Mouse (Mus musculus) stomach, postnatal 0 days (tissue): ENCODE measurements around the gene Pgpep1. TPM values are rescaled to one million over a fixed set of nuclear protein-coding genes. Genes with fewer than 3 reads are reported as not detected.

Source experiments
- ATAC-seq: fragments of 200-750 bp; cut with Nextera tagmentation; 2 replicates; pipeline ENCODE4 v1.8.0; 2017; ENCODE audit not compliant: low FRiP score, low TSS enrichment
- DNase-seq: peaks from one replicate; pipeline ENCODE4 v3.0.0-alpha.2; 2016; ENCODE audit warnings: low spot score
- H3K27ac ChIP-seq: fragments of 300-500 bp; sonication (generic); replicated peaks from 2 replicates; pipeline ENCODE4 v1.5.1; 2014; ENCODE audit warnings: mild to moderate bottlenecking, control low read depth
- H3K27me3 ChIP-seq: fragments of 300-500 bp; sonication (generic); 2 replicates; pipeline ENCODE4 v1.6.1; 2014; ENCODE audit warnings: low read length; ENCODE audit not compliant: control insufficient read depth, insufficient read depth
- H3K36me3 ChIP-seq: fragments of 300-500 bp; sonication (generic); 2 replicates; pipeline ENCODE4 v1.6.1; 2014; ENCODE audit warnings: low read length, mixed read lengths; ENCODE audit not compliant: control insufficient read depth, insufficient read depth
- H3K4me1 ChIP-seq: fragments of 300-500 bp; sonication (generic); replicated peaks from 2 replicates; pipeline ENCODE4 v1.6.1; 2014; ENCODE audit warnings: antibody characterized with exemption; ENCODE audit not compliant: control insufficient read depth, insufficient read depth
- H3K4me2 ChIP-seq: fragments of 300-500 bp; sonication (generic); replicated peaks from 2 replicates; pipeline ENCODE4 v1.6.1; 2014; ENCODE audit warnings: low read depth, mild to moderate bottlenecking, control low read depth, moderate library complexity
- H3K4me3 ChIP-seq: fragments of 300-500 bp; sonication (generic); 2 replicates; pipeline ENCODE4 v1.5.1; 2014; ENCODE audit warnings: low read depth, low read length, control low read depth
- H3K9ac ChIP-seq: fragments of 300-500 bp; sonication (generic); 2 replicates; pipeline ENCODE4 v1.6.1; 2014; ENCODE audit warnings: mild to moderate bottlenecking, low read length, control low read depth, mixed read lengths
- H3K9me3 ChIP-seq: fragments of 300-500 bp; sonication (generic); 2 replicates; pipeline ENCODE4 v1.6.1; 2016; ENCODE audit warnings: low read length; ENCODE audit not compliant: control insufficient read depth
- CTCF ChIP-seq: IDR thresholded peaks from 2 replicates; pipeline ENCODE4 v1.5.1; 2016; ENCODE audit warnings: antibody characterized with exemption, low read depth, mild to moderate bottlenecking, moderate library complexity
- EP300 ChIP-seq: optimal IDR thresholded peaks from 2 replicates; pipeline ENCODE3; 2016; ENCODE audit warnings: antibody characterized with exemption
- WGBS: fragments of 180-500 bp; shearing (Covaris S2); extraction: QIAGEN DNeasy Blood & Tissue Kit; methylation state at CpG from one replicate; pipeline ENCODE4 v1.1.7; 2014; 5-methylcytosine and 5-hydroxymethylcytosine counted together
- polyA plus RNA-seq: library from polyadenylated mRNA; unstranded; fragments of >200 nt; fragmentation: Nextera tagmentation; extraction: Ambion mirVana; gene quantifications from 2 replicates; pipeline ENCODE4 v1.2.1, GENCODE M21; 2015

Pgpep1 gene
- polyA plus RNA-seq, 1 experiment from 2014 or later, result 23.3 TPM

DNA sequence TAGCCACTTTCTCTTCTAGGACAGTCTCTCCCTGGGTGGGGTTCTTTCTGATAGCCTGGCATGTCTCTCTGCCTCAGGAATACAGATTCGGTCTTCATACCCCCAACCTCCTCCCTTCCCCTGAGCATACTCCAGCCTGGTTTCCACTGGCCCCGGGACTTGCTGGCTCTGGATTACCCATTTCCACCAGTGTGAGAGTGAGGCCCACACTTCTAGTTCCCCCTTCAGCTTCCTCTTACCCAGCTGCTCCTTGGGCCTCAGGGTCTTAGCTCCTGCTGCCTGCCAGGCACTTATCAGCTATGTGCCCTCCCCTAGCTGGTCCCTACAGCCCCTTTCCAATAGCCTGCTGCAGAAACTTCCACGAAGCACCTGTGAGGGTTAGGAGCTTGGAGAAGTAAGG is 44.3 kb downstream of the Pgpep1 start, which contains the start of gene Lrrc25:
Gene Lrrc25 (plus strand): TSS at position 262 of the 400 bp plus-strand sequence.
- DNase-seq (no peak), ATAC-seq (no peak)
- H3K27ac ChIP-seq, result no peak within 1 kb of the TSS

DNA sequence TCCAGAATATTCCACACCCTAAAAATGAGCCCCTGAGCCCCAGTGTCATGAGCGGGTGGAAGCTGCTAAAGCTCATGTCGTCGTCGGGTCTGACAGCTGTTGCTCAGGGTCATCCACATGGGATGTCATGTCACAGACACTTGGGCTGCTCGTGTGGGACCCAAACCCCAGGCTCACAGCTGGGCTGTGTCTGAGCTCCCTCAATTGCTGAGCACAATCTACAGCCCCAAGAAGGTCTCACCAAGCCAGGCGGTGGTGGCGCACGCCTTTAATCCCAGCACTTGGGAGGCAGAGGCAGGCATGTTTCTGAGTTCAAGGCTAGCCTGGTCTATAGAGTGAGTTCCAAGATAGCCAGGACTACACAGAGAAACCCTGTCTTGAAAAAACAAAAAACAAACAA is 44.9 kb downstream of the Pgpep1 start:
- H3K4me2 ChIP-seq, result no peak overlapping the region
- no peak for ATAC-seq
- WGBS, result 77% methylated on average over 8 of the region's 8 CpGs

More for the DNA sequence above, 44.3 kb downstream of the Pgpep1 start, which contains the start of gene Lrrc25:
- Histone ChIP-seq H3K4me2 (no peak within 1 kb of the TSS), H3K27me3 (no peaks in the 10 kb centered on the region), H3K9ac (no peak within 1 kb of the TSS), H3K36me3 (no peaks in the 10 kb centered on the region), H3K4me3 (no peak within 1 kb of the TSS), H3K9me3 (no peaks in the 10 kb centered on the region), H3K4me1 (no peaks in the 10 kb centered on the region)
- TF ChIP-seq EP300 (no peak), CTCF (no peak)
- WGBS, result 74% methylated on average over 3 of the region's 3 CpGs

DNA sequence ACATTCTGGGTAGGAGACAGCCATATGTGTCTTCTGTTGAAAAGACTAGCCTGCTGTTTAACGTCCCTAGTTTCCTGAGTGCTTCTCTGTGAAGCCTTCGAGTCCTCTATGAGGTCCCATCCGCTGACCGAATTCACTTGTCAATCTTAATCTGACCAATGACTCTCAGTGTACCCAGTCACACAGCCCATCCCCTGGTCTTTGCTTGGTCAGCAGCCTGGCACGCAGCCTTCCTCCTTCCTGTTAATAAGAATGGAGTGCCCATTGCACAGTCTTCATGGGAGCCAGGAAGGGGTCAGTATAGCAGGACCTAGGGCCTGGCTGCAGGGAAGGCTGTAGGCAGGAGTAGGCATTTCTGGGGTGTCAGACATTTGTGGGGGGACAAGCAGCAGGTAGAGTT is 45.7 kb downstream of the Pgpep1 start:
- no peak overlapping the region for H3K9ac ChIP-seq

More for the DNA sequence above, 44.9 kb downstream of the Pgpep1 start:
- Histone ChIP-seq H3K27me3 (no peaks in the 10 kb centered on the region), H3K4me1 (0 out of 2 replicates have a peak, but pooled peaks cover 3% of the 10 kb centered on the region), H3K4me3 (no peak overlapping the region), H3K27ac (no peak overlapping the region), H3K9ac (no peak overlapping the region), H3K9me3 (no peaks in the 10 kb centered on the region), H3K36me3 (no peaks in the 10 kb centered on the region)
- DNase-seq, result no peak
- TF ChIP-seq EP300 (no peak), CTCF (no peak)

DNA sequence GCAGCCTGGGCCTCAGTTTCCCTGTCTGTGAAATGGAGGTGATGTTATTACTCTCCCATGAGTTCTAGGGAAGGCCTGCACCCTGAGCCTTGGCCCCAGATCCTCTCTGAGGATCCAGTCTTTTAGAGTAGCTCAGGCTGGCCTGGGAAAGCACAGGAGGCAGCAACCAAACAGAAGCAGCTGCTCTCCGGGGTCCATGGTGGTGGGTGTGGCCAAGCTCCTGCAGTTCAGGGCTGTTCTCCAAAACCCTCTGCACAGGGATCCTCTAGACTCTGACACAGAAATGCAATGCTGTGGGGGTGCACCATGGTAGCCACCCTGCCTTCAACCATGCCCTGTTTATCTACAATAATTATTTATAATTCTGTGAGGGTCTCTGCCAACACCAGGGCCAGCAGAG is 46.4 kb downstream of the Pgpep1 start:
- H3K27ac ChIP-seq, result no peak overlapping the region
- H3K4me3 ChIP-seq, result no peak overlapping the region
- no peaks in the 10 kb centered on the region for H3K9me3 ChIP-seq
- ATAC-seq (no peak), DNase-seq (no peak)
- TF ChIP-seq EP300 (no peak), CTCF (no peak)
- H3K27me3 ChIP-seq, result no peaks in the 10 kb centered on the region
- peaks cover 3% of the 10 kb centered on the region; the same call in 1 of the 2 replicates for H3K4me1 ChIP-seq
- H3K9ac ChIP-seq, result no peak overlapping the region
- 8% methylated on average over 1 of the region's 1 CpGs for WGBS
- no peak overlapping the region for H3K4me2 ChIP-seq
- no peaks in the 10 kb centered on the region for H3K36me3 ChIP-seq

More for the DNA sequence above, 45.7 kb downstream of the Pgpep1 start:
- TF ChIP-seq CTCF (no peak), EP300 (no peak)
- ATAC-seq (no peak), DNase-seq (no peak)
- no peaks in the 10 kb centered on the region for H3K27me3 ChIP-seq
- H3K36me3 ChIP-seq, result no peaks in the 10 kb centered on the region
- H3K27ac ChIP-seq, result 0 out of 2 replicates have a peak overlapping the region, but pooled peaks have one; percentile 35
- no peak overlapping the region for H3K4me3 ChIP-seq
- H3K9me3 ChIP-seq, result no peaks in the 10 kb centered on the region
- WGBS, result 53% methylated on average over 5 of the region's 5 CpGs
- no peak overlapping the region for H3K4me2 ChIP-seq
- 0 out of 2 replicates have a peak, but pooled peaks cover 3% of the 10 kb centered on the region for H3K4me1 ChIP-seq

DNA sequence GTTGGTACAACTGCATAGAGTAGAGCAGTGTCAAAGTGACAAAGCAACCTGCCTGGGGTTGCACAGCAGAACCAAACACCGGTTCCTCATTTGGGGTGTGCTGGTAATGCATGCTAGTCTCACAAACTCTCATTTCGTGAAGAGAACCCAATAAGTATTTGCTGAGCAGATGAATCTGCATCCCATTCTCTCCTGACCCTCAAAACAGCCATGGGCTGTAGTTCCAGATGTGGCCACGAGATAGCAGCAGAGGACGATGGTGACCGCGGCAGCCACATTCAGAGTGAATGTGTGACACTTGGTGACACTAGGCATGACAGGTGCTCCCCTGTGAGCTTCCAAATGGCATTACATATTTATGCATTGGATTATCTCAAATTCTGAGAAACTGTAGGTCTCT is 48.3 kb downstream of the Pgpep1 start:
- ATAC-seq, result no peak
- H3K9me3 ChIP-seq, result no peaks in the 10 kb centered on the region
- TF ChIP-seq CTCF, result peak; percentile 97
- no peak for TF ChIP-seq EP300
- H3K27me3 ChIP-seq, result no peaks in the 10 kb centered on the region
- peak overlapping the region; percentile 94 for H3K4me2 ChIP-seq
- WGBS, result 3% methylated on average over 6 of the region's 6 CpGs
- no peaks in the 10 kb centered on the region for H3K36me3 ChIP-seq
- H3K9ac ChIP-seq, result no peak overlapping the region
- H3K4me1 ChIP-seq, result peaks cover 3% of the 10 kb centered on the region
- peak overlapping the region; percentile 81 for H3K27ac ChIP-seq
- H3K4me3 ChIP-seq, result peak overlapping the region; percentile 75
- peak; percentile 86 for DNase-seq

DNA sequence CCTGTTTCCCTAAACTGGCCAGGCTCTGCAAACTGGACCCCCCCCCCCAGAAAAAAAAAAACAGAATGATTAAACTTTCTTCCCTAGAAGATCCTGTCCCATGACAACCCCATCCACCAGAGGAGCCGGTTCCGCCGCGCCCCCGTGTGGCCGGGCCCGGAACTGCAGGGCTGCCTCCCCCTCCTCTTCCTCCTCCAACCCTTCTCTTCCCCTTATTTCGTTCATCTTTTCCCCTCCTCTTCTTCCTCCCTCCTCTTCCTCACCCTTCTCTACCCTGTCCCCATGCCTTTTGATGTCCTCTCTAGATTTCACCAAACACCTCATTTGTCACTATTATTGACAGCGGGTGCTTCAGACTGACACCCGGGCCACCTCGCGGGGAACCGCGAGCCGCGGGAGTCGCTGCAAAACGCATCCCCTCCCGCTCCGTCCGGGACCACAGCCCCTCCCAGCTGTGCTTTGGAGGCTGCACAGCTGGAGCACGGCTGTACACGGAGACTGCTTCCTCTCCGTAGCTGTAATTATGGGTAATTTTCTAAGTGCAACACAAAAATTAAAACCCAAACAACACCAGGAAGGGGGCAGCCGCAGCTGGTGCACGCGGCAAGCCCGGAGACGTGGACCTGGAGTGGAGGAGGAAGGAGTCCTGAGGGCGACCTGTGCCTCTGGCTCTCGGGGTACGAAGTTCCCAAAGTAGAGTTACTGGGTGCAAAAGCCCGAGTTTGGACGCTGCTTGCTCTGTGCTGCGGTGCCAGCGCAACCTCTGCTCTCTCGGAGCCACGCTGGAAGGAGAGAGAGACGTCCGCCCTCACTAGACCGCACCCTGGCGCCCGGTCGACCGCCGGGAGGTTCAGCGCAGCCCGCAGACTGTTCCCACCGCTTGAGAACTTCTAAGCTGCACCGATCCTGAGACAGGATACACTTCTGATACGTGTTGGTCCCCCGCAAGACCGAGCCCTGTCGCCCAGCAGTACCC is 49.1 kb downstream of the Pgpep1 start:
- H3K9me3 ChIP-seq, result no peaks in the 10 kb centered on the region
- H3K4me1 ChIP-seq, result peaks cover 3% of the 10 kb centered on the region
- peak overlapping the region; percentile 97 for H3K27ac ChIP-seq
- H3K4me3 ChIP-seq, result peak overlapping the region; percentile 75
- H3K9ac ChIP-seq, result peak overlapping the region; percentile 60
- no peaks in the 10 kb centered on the region for H3K36me3 ChIP-seq
- peak; percentile 87 for TF ChIP-seq CTCF
- no peak for TF ChIP-seq EP300
- H3K4me2 ChIP-seq, result peak overlapping the region; percentile 94
- DNase-seq (peak; percentile 87), ATAC-seq (0 out of 2 replicates have a peak, but pooled peaks have one; percentile 8)
- no peaks in the 10 kb centered on the region for H3K27me3 ChIP-seq
- under 1% methylated on average over 54 of the region's 54 CpGs for whole genome bisulfite sequencing
